Mouse (Mus musculus) layer of hippocampus, adult 8-10 months (tissue): ENCODE data around the gene Tsr1. TPM values are rescaled to one million over a fixed set of nuclear protein-coding genes. Genes with fewer than 3 reads are reported as not detected.
A peak's percentile ranks its signal among the peaks of the same experiment; 100 is the strongest.

Experiments
- DNase-seq, 2 experiments: peaks; one replicate each; pipeline ENCODE4 v3.0.0; 2022; ENCODE audit warnings: low spot score in 2 of 2
- total RNA-seq, 4 experiments: library from RNA; stranded (reverse); gene quantifications; 2 replicates each; pipeline ENCODE4 v1.2.4; 2022

Tsr1 gene
- total RNA-seq = 10 to 100 TPM; 33.1 to 38.4 (median 34.7) TPM

DNA sequence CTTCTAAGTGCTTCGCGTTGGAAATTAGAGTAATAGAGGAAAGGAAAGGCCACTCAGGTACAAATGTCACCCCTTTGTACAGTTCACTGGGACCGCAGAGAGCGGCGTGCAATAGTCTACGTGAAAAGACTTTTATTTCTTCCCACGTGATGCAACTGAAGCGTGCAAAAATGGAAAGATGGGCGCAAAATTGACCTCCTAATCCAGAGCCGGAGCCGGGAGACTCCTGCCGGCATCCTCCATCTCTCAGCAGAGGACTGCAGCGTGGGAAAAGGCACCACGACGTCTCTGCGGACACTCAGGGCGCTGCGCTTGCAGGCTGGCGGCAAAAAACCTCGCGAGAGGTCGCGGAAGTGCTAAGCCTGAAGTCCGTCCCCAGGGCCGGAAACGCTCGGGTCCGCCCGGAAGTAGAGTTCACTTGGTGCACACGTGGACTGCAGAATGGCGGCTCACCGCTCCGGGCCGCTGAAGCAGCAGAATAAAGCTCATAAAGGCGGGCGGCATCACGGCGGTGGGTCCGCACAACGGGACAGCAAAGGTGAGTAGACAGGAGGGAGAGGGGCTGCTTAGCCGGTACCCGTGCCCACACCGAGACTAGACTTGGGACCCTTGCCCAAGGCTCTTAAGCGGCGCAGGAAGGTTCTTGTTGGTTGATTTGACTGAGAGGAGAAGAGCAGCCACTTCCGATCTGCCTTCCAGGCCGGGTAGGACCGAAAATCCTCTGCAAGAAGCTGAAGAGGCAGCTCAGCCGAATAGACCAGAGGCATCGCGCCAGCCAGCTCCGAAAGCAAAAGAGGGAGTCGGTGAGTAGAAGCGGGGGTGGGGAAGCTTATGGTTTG is at the start of gene Tsr1:
Tsr1 (plus strand) TSS at position 394 of the 839 bp plus-strand sequence.
- peak; percentile 89 to 90 for DNase-seq

DNA sequence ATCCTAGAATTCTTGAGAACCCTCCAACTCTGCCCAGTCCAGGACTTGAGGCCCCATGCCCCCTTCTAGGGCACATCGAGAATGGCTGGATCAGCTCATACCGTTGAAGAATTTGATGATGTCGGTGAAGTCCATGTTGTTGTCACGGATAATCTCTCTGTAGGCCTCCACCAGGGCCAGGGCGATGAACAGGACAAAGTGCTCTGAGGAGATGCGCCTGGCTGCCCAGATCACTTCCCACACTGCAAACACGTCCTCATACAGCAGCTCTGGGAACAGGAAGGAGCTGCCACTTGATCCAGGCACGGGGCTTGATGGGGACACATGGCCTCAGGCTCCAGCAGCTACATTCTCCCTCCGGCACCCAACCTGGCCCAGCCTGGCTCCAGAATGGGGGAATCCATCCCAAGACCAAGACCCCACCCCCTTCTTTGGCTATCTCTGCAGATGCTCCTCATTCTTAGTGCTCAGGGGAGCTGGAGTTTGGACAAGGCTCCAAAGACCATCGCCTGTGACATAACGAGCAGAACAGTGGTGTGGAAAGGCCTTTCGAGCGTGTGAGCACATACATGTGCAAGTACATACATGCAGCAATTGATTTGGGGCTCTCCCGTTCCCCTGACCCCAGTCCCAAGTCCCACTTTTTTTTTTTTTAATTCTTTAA is 46.7 kb upstream of the Tsr1 start:
- DNase-seq = no peak

DNA sequence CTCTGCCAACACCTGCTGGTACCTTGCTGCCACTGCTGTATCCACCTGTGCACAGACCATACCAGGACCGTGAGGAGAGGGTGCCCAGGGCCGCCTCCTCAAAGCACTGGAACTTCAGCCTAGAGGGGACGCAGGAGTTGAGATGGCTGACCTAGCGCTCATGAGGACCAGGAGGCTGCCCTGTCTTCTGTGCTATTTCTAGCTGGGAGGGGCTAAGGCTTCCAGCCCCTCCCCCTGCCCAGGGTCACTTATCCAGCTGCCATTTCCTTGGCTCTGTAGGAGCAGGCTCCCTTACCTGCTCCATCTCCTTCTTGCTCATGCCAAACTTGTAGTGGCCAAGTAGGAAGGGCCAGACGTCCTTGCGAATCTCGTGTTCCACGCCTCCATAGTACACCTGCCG is 40.1 kb upstream of the Tsr1 start:
- DNase-seq = no peak

DNA sequence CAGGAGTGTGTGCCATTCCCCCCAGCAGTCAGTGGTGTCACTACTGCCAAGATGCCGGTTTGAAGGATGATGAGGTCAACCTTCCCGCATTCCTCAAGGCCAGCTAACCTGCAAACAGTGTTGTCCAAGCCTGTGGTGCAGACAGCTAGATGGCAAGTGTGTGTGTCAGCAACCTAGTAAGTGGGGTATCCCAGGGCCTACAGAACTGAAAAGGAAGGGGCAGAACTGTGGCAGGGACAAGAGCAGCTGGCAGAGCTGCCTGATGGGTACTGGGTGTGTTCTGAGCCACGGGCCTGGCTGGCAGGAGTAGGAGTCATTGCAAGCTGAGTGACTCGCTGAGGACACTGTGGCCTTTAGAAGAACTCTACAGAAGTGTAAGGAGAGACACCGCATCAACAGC is 35.7 kb upstream of the Tsr1 start:
- DNase-seq = no peak

DNA sequence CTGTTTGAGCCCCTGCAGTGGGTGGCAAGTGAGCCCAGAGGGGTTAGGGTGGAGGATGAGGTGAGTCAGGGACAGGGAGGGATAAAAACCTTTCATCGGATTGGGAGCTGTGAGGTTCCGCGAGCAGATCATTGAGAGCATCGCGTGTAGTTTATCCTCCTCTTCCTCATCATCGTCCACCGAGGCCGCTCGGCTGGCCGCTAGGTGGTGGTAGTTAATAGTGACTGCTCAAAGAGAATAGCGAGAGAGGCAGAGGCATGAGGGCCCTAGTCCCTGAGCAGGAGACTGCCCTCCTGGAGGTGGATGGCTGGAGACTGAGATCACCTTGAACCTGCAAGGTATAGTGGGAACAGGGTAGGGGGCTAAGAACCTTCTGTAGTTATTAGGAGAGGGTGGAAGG is 34.4 kb upstream of the Tsr1 start:
- no peak for DNase-seq

DNA sequence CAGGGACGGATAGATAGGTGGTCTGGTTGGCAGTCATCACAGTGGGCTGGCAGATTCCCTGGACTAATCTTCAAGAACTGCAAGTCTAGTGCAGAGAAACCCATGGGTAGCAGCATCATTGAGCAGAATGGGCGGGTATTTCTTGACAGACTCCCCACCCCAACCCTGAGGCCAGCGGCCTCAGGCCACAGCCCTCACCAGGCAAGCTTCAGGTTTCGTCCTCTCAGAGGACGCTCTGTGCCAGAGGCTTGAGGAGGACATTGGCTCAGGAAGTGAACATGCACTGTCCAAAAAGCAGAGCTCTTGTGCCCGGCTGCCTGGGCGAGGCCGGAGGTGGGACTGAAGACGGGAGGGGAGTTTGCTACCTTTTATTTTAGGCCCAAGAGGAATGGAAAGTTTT is 33.5 kb upstream of the Tsr1 start:
- no peak for DNase-seq

DNA sequence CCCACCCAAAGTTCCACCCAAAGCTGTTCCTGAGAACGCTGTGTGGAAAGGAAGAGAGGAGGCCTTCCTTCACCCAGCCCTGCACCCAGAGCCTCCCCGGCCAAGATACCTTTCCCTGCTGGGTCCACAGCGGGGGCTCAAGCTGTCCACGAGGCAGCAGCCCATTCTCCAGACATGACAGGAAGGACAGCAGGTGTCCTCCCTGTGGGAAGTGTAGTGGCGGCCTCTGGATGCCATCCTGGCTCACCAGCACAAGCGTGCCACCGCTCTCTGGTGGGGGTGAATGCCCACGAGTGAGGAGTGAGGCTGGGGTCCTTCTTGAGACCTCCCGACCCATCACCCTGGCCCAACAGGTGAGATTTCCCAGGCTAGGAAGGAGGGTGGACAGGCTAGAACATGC is 32.6 kb upstream of the Tsr1 start:
- DNase-seq = no peak

DNA sequence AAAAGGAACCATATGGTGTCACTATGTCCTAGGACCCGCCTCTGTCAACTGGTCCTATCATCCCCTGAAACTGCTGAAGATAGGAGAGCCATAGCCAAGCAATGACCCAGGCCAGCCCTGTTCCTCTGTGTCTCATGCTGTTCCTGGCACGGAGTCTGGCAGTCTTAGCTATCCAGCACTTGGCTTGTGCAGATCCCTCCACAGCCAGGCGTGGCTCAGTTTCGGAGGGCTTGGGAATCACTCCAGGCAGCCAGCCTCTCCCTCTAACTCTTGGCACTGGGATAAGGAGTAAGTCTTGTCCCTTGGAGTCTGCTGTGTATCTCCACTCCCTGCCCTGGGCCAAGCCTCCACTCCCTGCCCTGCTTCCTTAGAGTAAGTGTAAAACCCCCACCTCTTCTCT is 31.2 kb upstream of the Tsr1 start:
- DNase-seq = peak in 1 of 2 experiments; percentile 55

DNA sequence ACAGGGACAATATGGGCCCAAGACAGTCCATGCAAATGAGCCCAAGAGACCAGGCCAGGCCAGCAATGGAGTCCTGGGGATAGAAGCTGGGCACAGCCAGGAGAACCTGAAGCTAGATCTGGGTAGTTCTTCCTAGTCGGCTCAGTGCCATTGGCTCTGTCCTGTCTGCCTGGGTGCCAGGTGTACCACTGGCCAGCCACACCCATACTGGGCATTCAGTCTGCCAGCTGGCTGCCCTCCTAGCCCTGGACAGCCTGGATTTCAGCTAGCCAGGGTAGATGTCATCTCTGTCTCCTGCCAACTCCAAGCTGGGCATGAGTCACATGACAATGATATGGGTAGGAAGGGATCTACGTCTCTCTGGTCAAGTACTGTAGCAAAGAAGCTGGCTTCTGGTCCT is 30.7 kb upstream of the Tsr1 start:
- no peak for DNase-seq

DNA sequence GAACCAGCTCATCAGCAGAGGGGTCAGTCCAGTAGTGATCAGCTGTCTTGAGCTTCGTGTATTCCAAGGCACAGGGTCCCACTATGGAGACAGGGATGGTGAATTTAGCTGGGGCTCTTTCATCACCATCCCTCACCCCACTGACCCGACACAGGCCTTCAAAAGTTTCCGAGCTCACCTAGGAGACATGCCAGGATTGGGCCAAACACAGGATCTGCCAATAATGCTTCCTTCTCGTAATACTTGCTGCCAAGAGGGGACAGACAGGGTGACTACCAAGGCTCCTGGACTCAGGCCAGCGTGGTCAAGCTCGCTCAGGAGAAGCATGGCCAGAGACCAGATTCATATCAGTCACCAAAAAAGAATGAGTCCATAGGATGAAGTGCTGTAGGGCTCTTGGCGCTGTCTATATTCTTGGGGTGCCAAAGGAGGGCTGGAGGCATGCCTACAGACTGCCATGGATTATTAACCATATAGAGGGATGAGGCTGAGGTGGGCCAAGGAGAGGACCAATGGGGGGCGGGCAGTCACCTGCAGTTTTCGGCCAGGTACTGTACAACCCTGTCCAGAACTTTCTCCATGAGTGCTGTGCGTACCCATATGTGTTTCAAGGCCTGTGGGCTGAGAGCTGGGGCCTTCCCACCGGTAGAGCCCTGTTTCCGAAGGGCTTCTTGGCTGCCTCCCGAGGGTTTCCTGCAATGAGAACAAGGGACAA is 29.7 kb upstream of the Tsr1 start:
- no peak for DNase-seq

DNA sequence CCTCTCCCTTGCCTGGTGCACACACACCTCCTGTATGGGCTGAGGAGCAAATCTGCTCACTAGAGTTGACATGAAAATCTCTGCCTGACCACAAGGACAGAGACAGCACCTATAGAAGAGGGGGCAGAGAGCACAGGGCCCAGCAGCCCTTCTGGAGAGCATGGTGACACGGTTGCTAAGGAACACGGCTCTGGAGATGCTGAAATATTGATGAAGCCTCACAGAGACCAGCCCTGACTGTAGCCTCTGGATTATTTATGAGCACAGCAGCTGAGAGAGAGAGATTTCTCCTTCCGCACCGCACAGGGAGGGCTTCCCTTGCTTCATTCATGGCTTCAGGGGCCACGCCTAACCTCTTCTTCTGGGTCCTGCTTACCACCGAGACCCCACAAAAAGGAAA is 28.3 kb upstream of the Tsr1 start:
- DNase-seq = no peak

DNA sequence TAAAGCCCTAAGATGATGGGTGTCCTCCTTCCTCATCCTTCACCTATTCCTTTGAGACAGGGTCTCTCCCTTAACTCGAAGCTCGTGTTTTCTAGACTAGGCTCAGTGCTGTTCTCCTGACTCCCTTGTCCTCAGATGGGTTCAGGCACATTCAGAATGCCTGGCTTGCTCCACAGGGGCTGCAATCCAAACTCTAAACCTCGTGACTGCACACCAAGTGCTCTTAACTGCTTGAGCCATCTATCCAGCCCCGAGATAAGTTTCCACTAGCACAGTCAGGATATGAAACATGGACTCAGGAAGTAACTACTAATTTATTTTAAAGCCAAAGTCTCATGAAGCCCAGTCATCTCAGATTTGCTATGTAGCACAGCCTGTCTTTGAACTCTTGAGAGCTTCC is 27.3 kb upstream of the Tsr1 start:
- DNase-seq = no peak

DNA sequence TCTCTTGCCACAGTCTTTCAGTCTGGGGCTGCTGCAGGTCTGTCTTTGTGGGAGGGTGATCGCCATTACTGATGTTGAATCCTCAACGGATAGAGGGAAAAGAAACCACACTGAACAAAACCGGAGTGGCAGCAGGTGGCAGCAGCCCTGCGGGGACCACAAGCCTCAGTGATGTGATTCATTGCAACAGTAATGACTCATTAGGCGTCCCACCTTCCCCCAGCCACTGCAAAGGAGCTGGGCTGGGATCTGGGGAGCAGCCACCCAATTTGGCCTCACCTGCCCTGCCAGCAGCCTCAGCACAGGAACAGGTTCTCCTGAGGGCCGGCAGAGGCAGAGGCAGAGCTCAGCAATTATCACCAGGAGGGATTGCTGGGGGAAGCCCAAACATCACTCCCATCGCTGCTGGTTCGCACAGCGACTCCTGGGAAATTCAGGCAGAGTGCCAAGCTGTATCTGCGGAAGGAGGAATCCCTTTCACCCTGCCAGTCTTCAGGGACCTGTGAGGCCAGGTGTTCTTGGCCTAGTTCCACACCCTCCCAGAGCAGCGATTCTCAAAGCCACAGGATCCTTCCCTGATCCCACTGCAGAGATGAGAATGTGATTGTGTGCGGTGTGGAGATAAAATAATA is 26.8 kb upstream of the Tsr1 start:
- peak; percentile 59 to 63 for DNase-seq

DNA sequence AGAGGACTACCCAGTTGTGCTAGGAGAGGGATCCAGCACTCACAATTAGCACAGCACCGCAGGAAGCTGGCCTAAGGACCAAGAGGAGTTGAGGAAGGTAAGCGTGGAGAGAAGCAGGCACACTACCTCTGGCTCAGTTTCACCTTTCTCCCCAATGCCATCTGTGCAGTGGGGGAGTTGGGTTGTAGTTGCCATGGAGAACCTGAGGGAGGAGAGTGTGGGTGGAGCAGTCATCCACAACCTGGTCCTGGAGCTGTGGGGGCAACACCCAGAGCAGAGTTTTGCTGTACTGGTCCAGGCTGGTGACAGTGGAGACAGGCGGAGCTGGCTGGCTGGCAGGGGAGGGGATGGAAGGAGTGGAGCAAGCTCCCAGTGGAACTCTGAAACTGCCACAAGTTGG is 23.2 kb upstream of the Tsr1 start:
- DNase-seq = no peak

DNA sequence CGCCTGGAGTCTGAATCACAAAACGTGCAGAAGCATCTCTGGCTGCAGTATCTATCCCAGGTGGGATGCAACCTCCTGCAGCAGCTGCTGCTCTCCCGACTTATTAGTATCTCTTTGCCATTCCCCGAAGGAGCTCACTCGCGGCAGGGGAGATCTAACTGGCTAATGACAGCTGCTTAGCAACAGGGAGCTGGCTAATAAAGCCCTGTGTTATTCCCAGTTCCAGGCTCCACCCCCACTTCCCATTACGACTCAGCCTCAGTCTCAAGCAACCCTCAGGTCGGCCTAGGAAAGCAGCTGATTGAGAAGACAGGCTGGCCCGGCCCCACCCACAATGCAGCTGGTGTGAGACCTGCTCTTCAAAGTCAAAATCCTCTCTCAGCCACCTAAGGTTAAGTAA is 21.1 kb upstream of the Tsr1 start:
- DNase-seq = peak; percentile 77 to 84

DNA sequence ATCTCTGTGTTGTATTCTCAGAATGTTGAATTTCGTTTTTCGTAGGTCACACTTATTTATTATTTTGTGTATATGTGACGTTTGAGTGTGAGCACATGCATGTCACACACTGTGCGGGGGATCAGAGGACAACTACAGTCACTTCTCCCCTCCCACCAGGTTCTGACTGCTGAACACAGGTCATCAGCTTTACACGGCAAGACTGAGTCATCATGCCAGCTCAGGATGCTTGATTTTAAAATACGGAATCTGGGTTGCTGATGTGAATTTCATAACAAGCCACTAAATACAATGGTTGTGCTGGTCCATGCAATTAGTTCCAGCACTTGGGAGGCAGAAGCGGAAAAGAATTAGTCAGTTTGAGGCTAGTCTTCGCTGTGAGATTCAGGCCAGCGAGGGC is 16.9 kb upstream of the Tsr1 start:
- no peak for DNase-seq

DNA sequence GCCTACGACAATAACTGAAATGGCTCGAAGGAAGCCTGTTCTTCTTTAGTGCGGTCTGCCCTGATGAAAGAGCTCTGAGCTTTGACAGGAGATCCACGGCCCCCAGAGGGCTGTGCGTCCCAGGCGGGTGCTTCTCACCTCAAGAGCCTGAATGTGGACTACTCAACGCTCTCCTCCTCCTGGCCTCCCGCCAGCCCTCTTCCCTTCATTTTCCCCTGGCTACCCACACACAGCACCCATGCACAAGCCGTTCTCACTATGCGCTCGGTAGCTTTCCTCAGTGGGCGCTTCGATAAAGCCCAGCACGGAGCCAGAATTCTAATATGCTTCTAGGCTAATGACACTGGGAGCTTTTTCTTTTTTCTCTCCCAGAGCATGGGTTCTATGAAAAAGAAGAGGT is 15.9 kb upstream of the Tsr1 start:
- DNase-seq = peak in 1 of 2 experiments; percentile 61

DNA sequence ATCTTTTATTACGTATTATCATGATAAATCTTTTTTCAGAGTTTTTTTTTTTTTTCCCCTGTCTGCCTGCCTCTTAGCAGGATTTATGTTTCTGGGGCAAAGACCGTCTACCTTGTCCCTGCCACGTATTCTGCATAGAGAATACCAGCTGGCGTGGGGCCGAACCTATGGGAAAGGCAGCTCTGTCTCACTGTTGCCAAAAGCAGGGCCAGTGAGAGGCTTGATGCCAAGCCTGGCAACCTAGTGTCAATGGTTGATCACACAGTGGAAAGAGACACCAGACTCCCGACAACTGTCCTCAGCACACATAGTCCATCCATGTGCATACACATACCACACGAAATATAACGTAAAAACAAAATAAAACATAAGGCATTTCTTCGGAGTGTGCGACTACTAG is 14.8 kb upstream of the Tsr1 start:
- DNase-seq = no peak

DNA sequence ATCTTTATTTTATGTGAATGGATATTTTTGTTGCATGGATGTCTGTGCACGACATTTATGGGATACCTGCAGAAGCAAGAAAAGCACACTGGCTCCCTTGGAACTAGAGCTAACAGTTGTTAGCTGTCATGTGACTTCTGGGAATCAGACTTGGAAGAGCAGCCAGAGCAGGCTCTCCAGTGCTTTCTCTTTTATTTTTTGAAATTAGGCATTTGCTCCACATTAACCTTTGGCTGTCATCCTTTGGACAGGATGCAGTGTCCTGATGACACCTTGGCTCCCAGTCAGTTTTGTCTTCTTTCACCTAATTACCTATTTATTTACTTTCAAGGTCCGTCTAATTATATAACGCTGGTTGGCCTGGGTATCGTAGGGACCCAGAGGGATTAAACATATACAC is 3.3 kb upstream of the Tsr1 start:
- no peak for DNase-seq

DNA sequence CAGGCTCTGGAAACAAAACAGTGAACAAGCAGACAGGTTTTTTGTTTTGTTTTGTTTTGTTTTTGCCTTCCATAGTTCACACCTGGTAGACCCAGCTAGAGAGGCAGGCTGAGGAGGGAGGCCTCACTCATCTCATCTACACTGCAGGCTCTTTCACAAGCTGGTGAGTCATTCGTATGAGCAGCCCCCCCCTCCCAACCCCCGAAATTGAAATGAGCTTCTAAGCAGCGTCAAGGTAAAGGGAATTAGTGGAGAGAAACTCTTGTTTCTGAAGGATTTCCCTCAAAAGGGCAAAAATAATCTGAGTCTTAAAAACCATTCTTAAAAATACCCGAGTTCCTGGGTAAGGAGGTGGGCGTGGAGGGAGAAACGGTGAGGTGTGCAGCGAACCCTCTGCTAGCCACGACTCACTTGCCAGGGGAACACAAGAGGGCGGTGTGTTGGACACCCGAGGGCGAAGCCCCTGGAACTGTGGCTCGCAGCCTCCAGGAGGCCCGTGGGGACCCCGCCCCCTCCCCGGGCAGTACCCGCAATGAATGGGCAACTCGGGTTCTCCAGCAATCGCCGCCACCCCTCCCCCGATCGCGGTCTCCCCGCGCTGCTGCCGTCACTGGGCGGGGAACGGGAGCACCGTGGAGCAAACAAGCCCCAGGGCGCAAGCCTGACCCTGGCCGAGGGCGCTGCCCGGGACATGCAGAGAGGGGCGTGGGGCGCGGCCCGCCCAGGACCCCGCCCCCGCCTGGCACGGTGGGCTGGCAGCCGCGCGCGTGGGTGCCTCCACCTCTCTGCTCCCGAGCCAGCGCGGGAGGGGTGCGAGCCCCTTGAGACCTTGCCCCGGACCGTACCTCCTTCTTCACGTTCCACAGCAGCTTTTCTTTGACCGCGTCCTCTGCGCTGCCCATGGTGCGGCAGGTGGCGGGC is 1.6 kb upstream of the Tsr1 start:
- DNase-seq = peak; percentile 54 to 59
